Mouse (Mus musculus) embryonic facial prominence, embryonic 12.5 days (tissue): ENCODE data around the gene Jsrp1. TPM values are rescaled to one million over a fixed set of nuclear protein-coding genes. Genes with fewer than 3 reads are reported as not detected.

ENCODE experiments used
- ATAC-seq: fragments of 200-750 bp; cut with Nextera tagmentation; 2 replicates; pipeline ENCODE4 v1.8.0; 2017; ENCODE audit not compliant: insufficient number of reproducible peaks, insufficient read depth, low FRiP score, low TSS enrichment
- H3K27ac ChIP-seq: fragments of 300-500 bp; sonication (generic); 2 replicates; pipeline ENCODE4 v1.5.1; 2016; ENCODE audit warnings: mild to moderate bottlenecking
- H3K27me3 ChIP-seq: fragments of 300-500 bp; sonication (generic); 2 replicates; pipeline ENCODE4 v1.6.1; 2016; ENCODE audit warnings: mild to moderate bottlenecking, moderate library complexity
- H3K36me3 ChIP-seq: fragments of 300-500 bp; sonication (generic); 2 replicates; pipeline ENCODE4 v1.6.1; 2016; ENCODE audit warnings: mild to moderate bottlenecking
- H3K4me1 ChIP-seq: fragments of 300-500 bp; sonication (generic); 2 replicates; pipeline ENCODE4 v1.6.1; 2016
- H3K4me2 ChIP-seq: fragments of 300-500 bp; sonication (generic); replicated peaks from 2 replicates; pipeline ENCODE4 v1.6.1; 2016; ENCODE audit warnings: mild to moderate bottlenecking, moderate library complexity
- H3K4me3 ChIP-seq: fragments of 300-500 bp; sonication (generic); 2 replicates; pipeline ENCODE4 v1.5.1; 2016; ENCODE audit warnings: mild to moderate bottlenecking
- H3K9ac ChIP-seq: fragments of 300-500 bp; sonication (generic); 2 replicates; pipeline ENCODE4 v1.6.1; 2016; ENCODE audit warnings: mild to moderate bottlenecking, moderate library complexity
- H3K9me3 ChIP-seq: fragments of 300-500 bp; sonication (generic); 2 replicates; pipeline ENCODE4 v1.6.1; 2016; ENCODE audit warnings: mild to moderate bottlenecking, moderate library complexity
- WGBS: fragments of 180-500 bp; shearing (Covaris S2); methylation state at CpG from one replicate; pipeline ENCODE4 v1.1.7; 2016; 5-methylcytosine and 5-hydroxymethylcytosine counted together
- polyA plus RNA-seq: library from polyadenylated mRNA; unstranded; fragments of >200 nt; fragmentation: Nextera tagmentation; extraction: Ambion mirVana; gene quantifications from 2 replicates; pipeline ENCODE4 v1.2.1, GENCODE M21; 2016

Gene Jsrp1
- polyA plus RNA-seq, 1 experiment from 2014 or later = 1.8 TPM

GRCm38 (mm10) chr10:80845055-80845693 lies 31.9 kb upstream of the Jsrp1 start:
- no peak for ATAC-seq
- Histone ChIP-seq H3K4me3 (no peak overlapping the region), H3K9ac (no peak overlapping the region), H3K36me3 (0 out of 2 replicates have a peak, but pooled peaks cover 2% of the 10 kb centered on the region), H3K9me3 (no peaks in the 10 kb centered on the region), H3K27ac (no peak overlapping the region), H3K4me1 (peaks cover 10% of the 10 kb centered on the region), H3K27me3 (peaks cover 52% of the 10 kb centered on the region), H3K4me2 (no peak overlapping the region)
- 62% methylated on average over 8 of the region's 8 CpGs for WGBS

GRCm38 (mm10) chr10:80843931-80844547 lies 30.7 kb upstream of the Jsrp1 start, which contains the start of gene Lingo3:
Gene Lingo3 (minus strand): TSS chr10:80844039.
- Histone ChIP-seq H3K27me3 (peaks cover 52% of the 10 kb centered on the region), H3K4me2 (peak within 1 kb of the TSS; percentile 94), H3K36me3 (no peaks in the 10 kb centered on the region), H3K4me1 (peaks cover 10% of the 10 kb centered on the region), H3K27ac (no peak within 1 kb of the TSS), H3K4me3 (peak within 1 kb of the TSS; percentile 54), H3K9ac (peak within 1 kb of the TSS; percentile 65), H3K9me3 (no peaks in the 10 kb centered on the region)
- 3% methylated on average over 51 of the region's 51 CpGs for WGBS
- no peak for ATAC-seq

- ATAC-seq = no peak
- Histone ChIP-seq H3K27ac (no peak overlapping the region), H3K9me3 (no peaks in the 10 kb centered on the region), H3K36me3 (no peaks in the 10 kb centered on the region), H3K9ac (peak overlapping the region; percentile 65), H3K4me1 (peaks cover 10% of the 10 kb centered on the region), H3K4me3 (peak overlapping the region; percentile 54), H3K4me2 (peak overlapping the region; percentile 94), H3K27me3 (peaks cover 55% of the 10 kb centered on the region)
- 8% methylated on average over 32 of the region's 32 CpGs for WGBS
These were observed 30.0 kb upstream of the Jsrp1 start for GRCm38 (mm10) chr10:80843087-80843930.

DNA sequence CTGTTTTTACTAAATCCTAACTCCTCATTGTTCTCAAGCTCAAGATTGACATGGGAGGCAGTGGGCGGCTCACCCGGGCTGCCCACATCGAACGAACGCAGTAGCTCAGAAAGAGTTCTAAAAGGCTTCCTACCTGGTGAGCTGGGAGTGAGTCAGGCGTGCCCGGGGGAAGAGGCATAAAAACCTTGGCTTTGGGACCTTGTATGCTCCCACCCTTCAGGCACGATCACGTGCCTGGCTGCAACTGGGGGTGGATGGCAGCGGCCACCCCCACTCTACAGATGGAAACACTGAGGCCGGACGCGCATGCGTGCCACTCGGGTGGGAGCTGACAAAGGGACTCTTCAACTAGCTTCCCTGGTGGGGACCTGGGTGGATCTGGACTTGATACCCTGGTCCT lies 29.0 kb upstream of the Jsrp1 start:
- Histone ChIP-seq H3K9me3 (no peaks in the 10 kb centered on the region), H3K36me3 (no peaks in the 10 kb centered on the region), H3K4me1 (peaks cover 14% of the 10 kb centered on the region), H3K9ac (no peak overlapping the region), H3K4me3 (no peak overlapping the region), H3K27me3 (peaks cover 62% of the 10 kb centered on the region), H3K27ac (no peak overlapping the region), H3K4me2 (no peak overlapping the region)
- no peak for ATAC-seq
- 84% methylated on average over 15 of the region's 15 CpGs for whole genome bisulfite sequencing

- Histone ChIP-seq H3K27ac (no peak overlapping the region), H3K9ac (0 out of 2 replicates have a peak overlapping the region, but pooled peaks have one; percentile 5), H3K36me3 (no peaks in the 10 kb centered on the region), H3K9me3 (no peaks in the 10 kb centered on the region), H3K4me1 (peaks cover 14% of the 10 kb centered on the region), H3K4me2 (no peak overlapping the region), H3K27me3 (peaks cover 69% of the 10 kb centered on the region), H3K4me3 (no peak overlapping the region)
- 68% methylated on average over 2 of the region's 2 CpGs for WGBS
- ATAC-seq = no peak
These were observed 28.4 kb upstream of the Jsrp1 start for GRCm38 (mm10) chr10:80841685-80842084.

DNA sequence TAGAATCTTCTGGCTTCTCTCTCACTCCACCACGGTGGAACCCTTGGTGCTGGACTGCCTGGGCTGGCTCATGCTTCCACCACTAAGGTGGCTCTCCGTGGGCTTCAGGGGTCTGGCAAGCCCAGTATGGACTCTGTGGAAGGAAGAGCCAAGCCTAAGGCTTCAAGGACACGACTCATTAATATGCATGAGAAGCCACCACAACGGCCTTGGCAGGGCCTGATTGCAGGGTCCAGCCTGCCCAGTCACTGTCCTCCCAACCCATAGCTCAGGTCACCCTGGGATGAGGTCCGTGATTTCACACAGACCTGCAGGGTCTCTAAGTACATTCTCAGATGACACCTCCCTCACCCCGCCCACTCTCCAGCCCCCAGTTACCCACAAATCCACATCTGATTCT lies 26.6 kb upstream of the Jsrp1 start:
- Histone ChIP-seq H3K27ac (no peak overlapping the region), H3K9me3 (peaks cover 2% of the 10 kb centered on the region; the same call in 1 of the 2 replicates), H3K4me3 (no peak overlapping the region), H3K27me3 (peaks cover 67% of the 10 kb centered on the region), H3K9ac (no peak overlapping the region), H3K36me3 (no peaks in the 10 kb centered on the region), H3K4me2 (no peak overlapping the region), H3K4me1 (peaks cover 14% of the 10 kb centered on the region)
- ATAC-seq = no peak
- 65% methylated on average over 6 of the region's 6 CpGs for WGBS

GRCm38 (mm10) chr10:80838346-80838912 lies 25.1 kb upstream of the Jsrp1 start:
- Histone ChIP-seq H3K9me3 (peaks cover 9% of the 10 kb centered on the region; the same call in 1 of the 2 replicates), H3K27ac (no peak overlapping the region), H3K4me2 (no peak overlapping the region), H3K9ac (no peak overlapping the region), H3K4me1 (0 out of 2 replicates have a peak, but pooled peaks cover 5% of the 10 kb centered on the region), H3K27me3 (peaks cover 67% of the 10 kb centered on the region), H3K4me3 (no peak overlapping the region), H3K36me3 (no peaks in the 10 kb centered on the region)
- WGBS = 61% methylated on average over 2 of the region's 2 CpGs
- no peak for ATAC-seq

DNA sequence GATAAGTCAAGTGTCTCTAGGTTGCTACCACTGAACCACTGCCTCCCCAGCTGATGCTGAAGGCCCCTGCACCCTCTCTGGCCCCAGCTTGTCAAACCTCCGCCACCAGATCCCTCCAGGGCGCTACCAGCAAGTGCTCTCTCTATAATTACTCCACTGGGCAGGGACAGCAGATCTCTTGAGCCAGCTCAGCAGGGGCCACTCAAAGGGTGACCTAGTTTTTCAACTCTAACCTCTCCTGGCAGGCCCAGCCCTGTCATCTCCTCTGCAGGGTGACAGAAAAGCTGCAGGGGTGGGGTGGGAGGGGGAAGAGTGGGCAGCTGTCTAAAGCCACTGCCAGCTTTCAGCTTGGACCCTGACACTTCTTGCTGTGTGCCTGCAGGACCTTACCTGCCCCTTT lies 24.5 kb upstream of the Jsrp1 start:
- Histone ChIP-seq H3K4me1 (0 out of 2 replicates have a peak, but pooled peaks cover 4% of the 10 kb centered on the region), H3K9me3 (peaks cover 9% of the 10 kb centered on the region; the same call in 1 of the 2 replicates), H3K36me3 (no peaks in the 10 kb centered on the region), H3K4me2 (no peak overlapping the region), H3K27ac (no peak overlapping the region), H3K9ac (no peak overlapping the region), H3K4me3 (no peak overlapping the region), H3K27me3 (peaks cover 65% of the 10 kb centered on the region)
- 11% methylated on average over 2 of the region's 2 CpGs for WGBS
- no peak for ATAC-seq

DNA sequence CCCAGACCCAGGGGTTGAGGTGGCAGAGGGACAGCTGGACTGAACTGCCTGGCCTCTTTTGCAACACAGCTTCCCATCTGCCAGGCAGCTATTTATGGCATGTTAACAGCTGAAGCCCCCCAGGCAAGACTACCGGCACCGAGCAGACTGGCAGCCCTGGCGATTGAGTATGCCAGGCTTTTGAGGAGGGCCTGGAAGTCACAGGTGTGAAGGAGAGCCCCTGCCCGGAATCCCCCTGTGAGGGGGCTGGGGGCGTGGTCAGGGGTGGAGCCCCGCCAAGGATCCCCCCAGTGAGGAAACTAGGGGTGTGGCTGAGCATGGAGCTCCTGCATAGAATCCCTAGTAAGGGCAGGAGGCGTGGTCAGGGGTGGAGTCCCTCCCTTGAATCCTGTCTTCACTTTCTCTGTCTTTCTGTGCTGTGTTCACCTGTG lies 23.7 kb upstream of the Jsrp1 start:
- Histone ChIP-seq H3K4me2 (no peak overlapping the region), H3K4me3 (no peak overlapping the region), H3K9me3 (peaks cover 9% of the 10 kb centered on the region; the same call in 1 of the 2 replicates), H3K36me3 (no peaks in the 10 kb centered on the region), H3K4me1 (0 out of 2 replicates have a peak, but pooled peaks cover 4% of the 10 kb centered on the region), H3K9ac (no peak overlapping the region), H3K27ac (no peak overlapping the region), H3K27me3 (peaks cover 57% of the 10 kb centered on the region)
- no peak for ATAC-seq
- WGBS = 47% methylated on average over 7 of the region's 7 CpGs

GRCm38 (mm10) chr10:80835617-80836016 lies 22.3 kb upstream of the Jsrp1 start:
- no peak for ATAC-seq
- WGBS = 60% methylated on average over 30 of the region's 30 CpGs
- H3K9ac ChIP-seq = no peak overlapping the region
- H3K4me2 ChIP-seq = no peak overlapping the region
- peaks cover 52% of the 10 kb centered on the region for H3K27me3 ChIP-seq
- H3K4me1 ChIP-seq = peaks cover 12% of the 10 kb centered on the region
- H3K4me3 ChIP-seq = no peak overlapping the region
- no peaks in the 10 kb centered on the region for H3K36me3 ChIP-seq
- H3K9me3 ChIP-seq = peaks cover 9% of the 10 kb centered on the region; the same call in 1 of the 2 replicates
- H3K27ac ChIP-seq = no peak overlapping the region

DNA sequence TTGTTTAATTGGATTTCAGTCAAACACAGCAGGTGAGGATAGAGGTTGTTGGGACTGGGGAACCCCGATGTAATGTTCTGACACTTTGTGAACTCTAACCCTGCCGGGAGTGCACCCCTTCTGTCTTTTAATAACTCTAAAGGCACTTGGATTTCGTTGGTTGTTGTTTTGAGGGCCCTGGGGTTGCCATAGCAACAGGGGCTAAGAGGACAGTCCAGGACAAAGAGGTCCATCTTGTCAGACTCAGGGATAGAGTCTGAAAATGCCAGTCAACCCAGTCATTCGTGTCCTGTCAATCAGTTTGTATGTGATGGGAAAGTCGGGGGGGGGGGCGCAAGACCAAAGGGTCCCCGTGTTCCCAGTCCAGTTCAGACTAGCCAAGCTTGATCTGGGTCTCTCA lies 19.5 kb upstream of the Jsrp1 start:
- Histone ChIP-seq H3K4me2 (no peak overlapping the region), H3K9ac (no peak overlapping the region), H3K4me1 (peaks cover 27% of the 10 kb centered on the region), H3K4me3 (no peak overlapping the region), H3K9me3 (peaks cover 9% of the 10 kb centered on the region; the same call in 1 of the 2 replicates), H3K27me3 (peaks cover 45% of the 10 kb centered on the region), H3K27ac (no peak overlapping the region), H3K36me3 (peaks cover 19% of the 10 kb centered on the region)
- WGBS = 71% methylated on average over 7 of the region's 7 CpGs
- ATAC-seq = no peak
